Mouse (Mus musculus) G1E (cell line): ENCODE data around the gene Kcnt1. TPM values are rescaled to one million over a fixed set of nuclear protein-coding genes. Genes with fewer than 3 reads are reported as not detected.

Source experiments
- ATAC-seq: 2 replicates; pipeline ENCODE4 v1.8.0; 2016; ENCODE audit warnings: mild to moderate bottlenecking; ENCODE audit not compliant: insufficient number of reproducible peaks, poor library complexity, low FRiP score, severe bottlenecking; ENCODE audit errors: extremely low read depth
- DNase-seq: peaks from one replicate; pipeline ENCODE4 v3.0.0; 2012; ENCODE audit warnings: low spot score
- H3K27me3 ChIP-seq: 2 replicates; pipeline ENCODE4 v1.6.1; 2012; ENCODE audit warnings: mild to moderate bottlenecking, low read length, inconsistent platforms; ENCODE audit not compliant: insufficient read depth
- H3K36me3 ChIP-seq: replicated peaks from 2 replicates; pipeline ENCODE3; 2012; ENCODE audit warnings: mild to moderate bottlenecking, inconsistent platforms
- H3K4me1 ChIP-seq: 2 replicates; pipeline ENCODE4 v1.6.1; 2012; ENCODE audit warnings: low read depth, low read length, inconsistent platforms, mixed read lengths; ENCODE audit not compliant: insufficient read depth
- H3K4me3 ChIP-seq: 2 replicates; pipeline ENCODE4 v1.5.1; 2012; ENCODE audit warnings: low read depth, mild to moderate bottlenecking, inconsistent platforms, low read length, moderate library complexity, mixed read lengths
- H3K9me3 ChIP-seq: replicated peaks from 2 replicates; pipeline ENCODE4 v1.6.1; 2012; ENCODE audit warnings: inconsistent platforms
- CTCF ChIP-seq: IDR thresholded peaks from 2 replicates; pipeline ENCODE4 v1.5.1; 2012; ENCODE audit warnings: low read depth, low read length, inconsistent platforms, mixed read lengths
- GATA1 ChIP-seq: IDR thresholded peaks from 2 replicates; pipeline ENCODE4 v1.6.1; 2012; ENCODE audit warnings: borderline replicate concordance, low read length, inconsistent platforms, mixed read lengths
- GATA2 ChIP-seq: IDR thresholded peaks from 2 replicates; pipeline ENCODE4 v1.6.1; 2012; ENCODE audit warnings: low read depth, low read length, inconsistent platforms, borderline replicate concordance
- POLR2AphosphoS5 ChIP-seq: IDR thresholded peaks from 2 replicates; pipeline ENCODE4 v1.6.1; 2012; ENCODE audit warnings: low read depth, low read length, inconsistent platforms; ENCODE audit not compliant: insufficient replicate concordance
- TAL1 ChIP-seq: conservative IDR thresholded peaks from 2 replicates; pipeline ENCODE4 v1.6.1; 2012; ENCODE audit warnings: low read depth, low read length, inconsistent platforms, mixed read lengths
- polyA plus RNA-seq: library from polyadenylated mRNA; stranded (reverse); fragments of >175 nt; gene quantifications from 2 replicates; pipeline ENCODE4 v1.2.3, GENCODE M21; 2012
- total RNA-seq, 2 experiments: library from RNA; stranded (forward) in 1 of 2; stranded (reverse) in 1 of 2; fragments of 200-1000 nt in 1 of 2; fragments of >200 nt in 1 of 2; fragmentation: Nextera tagmentation in 1 of 2; gene quantifications; 2 replicates each; pipeline ENCODE4 v1.2.3; 2014 to 2017

Gene Kcnt1
- total and polyA plus RNA-seq, 3 experiments = 0.22 TPM; not detected in 2

- peak; percentile 59 for DNase-seq
Observed at GRCm38 (mm10) chr2:25850330-25850729, 13.2 kb upstream of the Kcnt1 start.

GRCm38 (mm10) chr2:25852626-25853025, 10.9 kb upstream of the Kcnt1 start:
- H3K9me3 ChIP-seq = no peaks in the 10 kb centered on the region
- no peaks in the 10 kb centered on the region for H3K36me3 ChIP-seq
- DNase-seq (no peak), ATAC-seq (no peak)
- no peak overlapping the region for H3K4me3 ChIP-seq
- H3K4me1 ChIP-seq = no peaks in the 10 kb centered on the region
- TF ChIP-seq POLR2AphosphoS5 = no peak
- no peak for TF ChIP-seq TAL1
- no peak for TF ChIP-seq GATA2
- peaks cover 14% of the 10 kb centered on the region; the same call in 1 of the 2 replicates for H3K27me3 ChIP-seq

More at GRCm38 (mm10) chr2:25850330-25850729, 13.2 kb upstream of the Kcnt1 start:
- TF ChIP-seq GATA2 = no peak
- peak; percentile 66 for TF ChIP-seq CTCF
- H3K36me3 ChIP-seq = no peaks in the 10 kb centered on the region
- ATAC-seq = no peak
- no peaks in the 10 kb centered on the region for H3K4me1 ChIP-seq
- no peak overlapping the region for H3K4me3 ChIP-seq
- peaks cover 17% of the 10 kb centered on the region; the same call in 1 of the 2 replicates for H3K27me3 ChIP-seq
- no peaks in the 10 kb centered on the region for H3K9me3 ChIP-seq

GRCm38 (mm10) chr2:25853998-25854397, 9.5 kb upstream of the Kcnt1 start:
- DNase-seq (no peak), ATAC-seq (no peak)
- peaks cover 10% of the 10 kb centered on the region; the same call in 1 of the 2 replicates for H3K27me3 ChIP-seq
- H3K4me1 ChIP-seq = no peaks in the 10 kb centered on the region
- no peaks in the 10 kb centered on the region for H3K9me3 ChIP-seq
- no peak overlapping the region for H3K4me3 ChIP-seq
- H3K36me3 ChIP-seq = no peaks in the 10 kb centered on the region
- no peak for TF ChIP-seq POLR2AphosphoS5
- no peak for TF ChIP-seq TAL1
- TF ChIP-seq GATA2 = no peak
- no peak for TF ChIP-seq GATA1
- no peak for TF ChIP-seq CTCF

- Histone ChIP-seq H3K27me3 (peaks cover 7% of the 10 kb centered on the region; the same call in 1 of the 2 replicates), H3K4me1 (no peaks in the 10 kb centered on the region), H3K9me3 (no peaks in the 10 kb centered on the region), H3K4me3 (no peak overlapping the region), H3K36me3 (no peaks in the 10 kb centered on the region)
- no peak for ATAC-seq
- no peak for DNase-seq
- TF ChIP-seq POLR2AphosphoS5 (no peak), TAL1 (no peak), GATA1 (no peak), GATA2 (no peak), CTCF (no peak)
Observed at GRCm38 (mm10) chr2:25859891-25860290, 3.6 kb upstream of the Kcnt1 start.

- Histone ChIP-seq H3K27me3 (peaks cover 11% of the 10 kb centered on the region; the same call in 1 of the 2 replicates), H3K9me3 (no peaks in the 10 kb centered on the region), H3K4me1 (no peaks in the 10 kb centered on the region), H3K36me3 (no peaks in the 10 kb centered on the region), H3K4me3 (no peak overlapping the region)
- ATAC-seq (no peak), DNase-seq (no peak)
- no peak for TF ChIP-seq GATA1
- TF ChIP-seq CTCF = no peak
- TF ChIP-seq GATA2 = no peak
- TF ChIP-seq POLR2AphosphoS5 = no peak
- TF ChIP-seq TAL1 = no peak
Observed at GRCm38 (mm10) chr2:25862038-25862437, 1.5 kb upstream of the Kcnt1 start.

- Histone ChIP-seq H3K4me1 (no peaks in the 10 kb centered on the region), H3K4me3 (no peak overlapping the region), H3K27me3 (peaks cover 11% of the 10 kb centered on the region; the same call in 1 of the 2 replicates), H3K36me3 (no peaks in the 10 kb centered on the region), H3K9me3 (no peaks in the 10 kb centered on the region)
- TF ChIP-seq CTCF = no peak
- no peak for TF ChIP-seq TAL1
- TF ChIP-seq GATA1 = no peak
- no peak for TF ChIP-seq GATA2
- no peak for TF ChIP-seq POLR2AphosphoS5
- ATAC-seq (no peak), DNase-seq (no peak)
Observed at GRCm38 (mm10) chr2:25862696-25863270, 751 bp upstream of the Kcnt1 start.

GRCm38 (mm10) chr2:25864230-25864629, 696 bp downstream of the Kcnt1 start:
- no peaks in the 10 kb centered on the region for H3K36me3 ChIP-seq
- H3K4me3 ChIP-seq = no peak overlapping the region
- no peak for ATAC-seq
- TF ChIP-seq GATA1 (no peak), CTCF (no peak), GATA2 (no peak)
- no peaks in the 10 kb centered on the region for H3K4me1 ChIP-seq
- no peaks in the 10 kb centered on the region for H3K9me3 ChIP-seq
- DNase-seq = no peak
- H3K27me3 ChIP-seq = peaks cover 11% of the 10 kb centered on the region; the same call in 1 of the 2 replicates
